Mouse (Mus musculus): ENCODE results near the gene Fto.

- TF ChIP-seq POLR2A (IDR thresholded peaks at IDR 0.05; ENCODE audit: borderline replicate concordance, extremely low read depth, insufficient read depth, insufficient read length, poor library complexity, severe bottlenecking) (no peak), CTCF (IDR thresholded peaks at IDR 0.05; ENCODE audit: borderline replicate concordance, extremely low read depth, insufficient read depth, insufficient read length) (no peak)
These were observed 52.5 kb downstream of the Fto start for GRCm38 (mm10) chr8:91365804-91366203.

Measured in brain, embryonic 14.5 days (tissue).